Mouse (Mus musculus) kidney, embryonic 15.5 days (tissue): Measurements from ENCODE around the gene Ntn5. TPM values are rescaled to one million over a fixed set of nuclear protein-coding genes. Genes with fewer than 3 reads are reported as not detected.
A peak's percentile ranks its signal among the peaks of the same experiment; 100 is the strongest.

Source experiments
- ATAC-seq: fragments of 200-750 bp; cut with Nextera tagmentation; replicated peaks from 2 replicates; pipeline ENCODE4 v1.8.0; 2017; ENCODE audit warnings: moderate TSS enrichment; ENCODE audit not compliant: low FRiP score
- H3K27ac ChIP-seq: fragments of 300-500 bp; sonication (generic); 2 replicates; pipeline ENCODE4 v1.5.1; 2015; ENCODE audit warnings: mild to moderate bottlenecking, inconsistent platforms
- H3K27me3 ChIP-seq: fragments of 300-500 bp; sonication (generic); 2 replicates; pipeline ENCODE4 v1.6.1; 2015; ENCODE audit warnings: inconsistent platforms
- H3K36me3 ChIP-seq: fragments of 300-500 bp; sonication (generic); 2 replicates; pipeline ENCODE4 v1.6.1; 2015; ENCODE audit warnings: inconsistent platforms
- H3K4me1 ChIP-seq: fragments of 300-500 bp; sonication (generic); 2 replicates; pipeline ENCODE4 v1.6.1; 2015; ENCODE audit warnings: inconsistent platforms
- H3K4me2 ChIP-seq: fragments of 300-500 bp; sonication (generic); 2 replicates; pipeline ENCODE4 v1.6.1; 2015; ENCODE audit warnings: moderate library complexity, mild to moderate bottlenecking, inconsistent platforms
- H3K4me3 ChIP-seq: fragments of 300-500 bp; sonication (generic); replicated peaks from 2 replicates; pipeline ENCODE4 v1.5.1; 2015; ENCODE audit warnings: mild to moderate bottlenecking, inconsistent platforms
- H3K9ac ChIP-seq: fragments of 300-500 bp; sonication (generic); 2 replicates; pipeline ENCODE4 v1.6.1; 2015; ENCODE audit warnings: mild to moderate bottlenecking, inconsistent platforms
- H3K9me3 ChIP-seq: fragments of 300-500 bp; sonication (generic); replicated peaks from 2 replicates; pipeline ENCODE4 v1.6.1; 2016; ENCODE audit warnings: inconsistent platforms
- WGBS: fragments of 180-500 bp; shearing (Covaris S2); methylation state at CpG from one replicate; pipeline ENCODE4 v1.1.7; 2015; ENCODE audit warnings: mixed read lengths; 5-methylcytosine and 5-hydroxymethylcytosine counted together
- polyA plus RNA-seq: library from polyadenylated mRNA; unstranded; fragments of >200 nt; fragmentation: Nextera tagmentation; extraction: Ambion mirVana; gene quantifications from 2 replicates; pipeline ENCODE4 v1.2.1, GENCODE M21; 2015

Gene Ntn5
- polyA plus RNA-seq, 1 experiment from 2014 or later, result 0.21 TPM

DNA sequence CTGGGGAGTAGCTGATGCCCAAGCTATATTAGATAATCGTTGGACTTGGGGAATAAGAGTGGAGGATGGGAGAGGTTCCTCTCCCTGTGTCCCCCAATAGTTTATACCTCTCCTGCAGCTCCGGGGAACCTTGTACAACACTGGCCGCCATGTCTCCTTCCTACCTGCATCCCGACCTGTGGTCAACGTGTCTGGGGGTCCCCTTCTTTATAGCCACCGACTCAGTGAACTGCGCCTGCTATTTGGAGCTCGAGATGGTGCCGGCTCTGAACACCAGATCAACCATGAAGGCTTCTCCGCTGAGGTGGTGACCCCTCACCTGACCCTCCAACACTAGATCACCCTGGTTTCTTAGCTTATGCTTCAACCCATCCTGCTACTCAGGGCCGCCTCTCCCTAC, 18.5 kb downstream of the Ntn5 start:
- Histone ChIP-seq H3K9ac (no peak overlapping the region), H3K4me3 (no peak overlapping the region), H3K4me1 (peaks cover 61% of the 10 kb centered on the region), H3K9me3 (no peaks in the 10 kb centered on the region), H3K27me3 (peaks cover 29% of the 10 kb centered on the region), H3K27ac (no peak overlapping the region), H3K4me2 (no peak overlapping the region), H3K36me3 (no peaks in the 10 kb centered on the region)
- 87% methylated on average over 11 of the region's 11 CpGs for WGBS
- no peak for ATAC-seq

DNA sequence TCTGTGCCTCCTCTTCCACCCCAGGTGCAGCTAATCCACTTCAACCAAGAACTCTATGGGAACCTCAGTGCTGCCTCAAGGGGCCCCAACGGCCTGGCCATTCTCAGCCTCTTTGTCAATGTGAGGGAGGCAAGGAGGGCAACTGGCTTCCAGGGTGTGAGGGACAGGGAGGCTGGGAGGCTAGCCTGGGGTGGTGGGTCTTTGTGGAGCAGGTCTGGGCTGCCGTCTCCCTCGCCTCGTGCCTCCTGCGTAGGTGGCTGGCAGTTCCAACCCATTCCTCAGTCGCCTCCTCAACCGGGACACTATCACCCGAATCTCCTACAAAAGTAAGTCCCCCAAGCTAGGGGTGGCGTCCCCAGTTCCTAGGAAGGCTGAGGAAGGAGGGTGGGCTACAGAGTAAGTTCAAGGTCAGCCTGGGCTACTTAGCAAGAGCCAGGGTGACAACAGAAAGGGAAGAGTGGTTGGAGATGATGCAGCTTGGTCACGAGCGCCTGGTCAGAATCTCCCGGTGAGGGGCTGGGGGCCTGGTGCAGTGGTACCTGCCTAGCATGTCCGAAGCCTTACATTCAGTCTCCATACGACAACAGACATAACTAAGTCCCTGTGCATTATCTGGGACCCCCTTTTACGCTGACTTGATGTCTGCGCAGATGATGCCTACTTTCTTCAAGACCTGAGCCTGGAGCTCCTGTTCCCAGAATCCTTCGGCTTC, 19.1 kb downstream of the Ntn5 start:
- Histone ChIP-seq H3K4me3 (no peak overlapping the region), H3K4me1 (peaks cover 67% of the 10 kb centered on the region), H3K9ac (no peak overlapping the region), H3K27ac (no peak overlapping the region), H3K4me2 (peak overlapping the region; percentile 9; the same call in 1 of the 2 replicates), H3K9me3 (no peaks in the 10 kb centered on the region), H3K27me3 (peaks cover 27% of the 10 kb centered on the region), H3K36me3 (no peaks in the 10 kb centered on the region)
- 91% methylated on average over 17 of the region's 17 CpGs for WGBS
- no peak for ATAC-seq

DNA sequence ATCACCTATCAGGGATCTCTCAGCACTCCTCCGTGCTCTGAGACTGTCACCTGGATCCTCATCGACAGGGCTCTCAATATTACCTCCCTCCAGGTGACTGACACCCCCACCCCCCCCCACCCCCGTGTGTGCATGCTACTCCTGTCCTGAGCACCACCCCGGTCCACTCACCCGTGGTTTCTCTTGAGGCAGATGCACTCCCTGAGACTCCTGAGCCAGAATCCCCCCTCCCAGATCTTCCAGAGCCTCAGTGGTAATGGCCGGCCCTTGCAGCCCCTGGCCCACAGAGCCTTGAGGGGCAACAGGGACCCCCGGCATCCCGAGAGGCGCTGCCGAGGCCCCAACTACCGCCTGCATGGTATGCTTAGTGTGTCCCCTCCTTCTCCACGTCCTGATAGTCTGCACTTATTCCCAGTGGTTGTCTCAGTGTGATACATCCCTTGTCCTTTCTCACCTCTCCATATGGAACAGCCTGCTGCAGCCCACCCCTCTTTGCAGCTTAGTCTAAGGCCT, 19.8 kb downstream of the Ntn5 start:
- peak overlapping the region; percentile 98 for H3K4me2 ChIP-seq
- H3K36me3 ChIP-seq, result no peaks in the 10 kb centered on the region
- no peak for ATAC-seq
- H3K4me1 ChIP-seq, result peaks cover 73% of the 10 kb centered on the region
- peak overlapping the region; percentile 40; the same call in 1 of the 2 replicates for H3K9ac ChIP-seq
- H3K27me3 ChIP-seq, result peaks cover 21% of the 10 kb centered on the region
- WGBS, result 35% methylated on average over 12 of the region's 12 CpGs
- H3K9me3 ChIP-seq, result no peaks in the 10 kb centered on the region
- peak overlapping the region; percentile 96 for H3K27ac ChIP-seq
- H3K4me3 ChIP-seq, result peak overlapping the region; percentile 56

DNA sequence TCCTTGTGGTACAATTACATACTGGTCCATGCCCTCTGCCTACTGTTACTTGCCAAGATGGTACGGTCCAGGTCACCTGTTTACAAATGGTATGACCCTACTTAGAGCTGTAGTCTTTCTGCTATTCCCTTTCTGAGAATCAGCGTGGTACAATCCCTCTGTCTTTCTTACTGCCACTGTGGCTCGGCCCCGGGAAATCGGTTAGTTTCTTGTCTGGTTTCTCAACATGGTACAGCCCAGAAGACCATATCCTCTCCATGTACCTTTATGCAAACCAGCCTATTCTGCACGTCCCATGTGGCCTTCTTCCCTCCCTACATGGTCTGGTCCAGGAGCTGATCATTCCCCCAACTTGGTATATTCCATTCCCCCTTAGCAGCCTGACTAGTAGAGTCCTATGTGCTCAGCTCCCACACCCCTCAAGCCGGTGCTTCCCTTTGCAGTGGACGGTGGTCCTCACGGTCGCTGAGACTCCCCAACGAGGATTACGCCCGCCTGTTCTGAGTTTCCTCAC, 20.3 kb downstream of the Ntn5 start:
- Histone ChIP-seq H3K9ac (peak overlapping the region; percentile 40), H3K27ac (peak overlapping the region; percentile 96), H3K9me3 (no peaks in the 10 kb centered on the region), H3K36me3 (no peaks in the 10 kb centered on the region), H3K4me1 (peaks cover 79% of the 10 kb centered on the region), H3K4me2 (peak overlapping the region; percentile 98), H3K27me3 (peaks cover 16% of the 10 kb centered on the region), H3K4me3 (peak overlapping the region; percentile 56)
- under 1% methylated on average over 13 of the region's 13 CpGs for WGBS
- ATAC-seq, result peak; percentile 30; the same call in 1 of the 2 replicates

DNA sequence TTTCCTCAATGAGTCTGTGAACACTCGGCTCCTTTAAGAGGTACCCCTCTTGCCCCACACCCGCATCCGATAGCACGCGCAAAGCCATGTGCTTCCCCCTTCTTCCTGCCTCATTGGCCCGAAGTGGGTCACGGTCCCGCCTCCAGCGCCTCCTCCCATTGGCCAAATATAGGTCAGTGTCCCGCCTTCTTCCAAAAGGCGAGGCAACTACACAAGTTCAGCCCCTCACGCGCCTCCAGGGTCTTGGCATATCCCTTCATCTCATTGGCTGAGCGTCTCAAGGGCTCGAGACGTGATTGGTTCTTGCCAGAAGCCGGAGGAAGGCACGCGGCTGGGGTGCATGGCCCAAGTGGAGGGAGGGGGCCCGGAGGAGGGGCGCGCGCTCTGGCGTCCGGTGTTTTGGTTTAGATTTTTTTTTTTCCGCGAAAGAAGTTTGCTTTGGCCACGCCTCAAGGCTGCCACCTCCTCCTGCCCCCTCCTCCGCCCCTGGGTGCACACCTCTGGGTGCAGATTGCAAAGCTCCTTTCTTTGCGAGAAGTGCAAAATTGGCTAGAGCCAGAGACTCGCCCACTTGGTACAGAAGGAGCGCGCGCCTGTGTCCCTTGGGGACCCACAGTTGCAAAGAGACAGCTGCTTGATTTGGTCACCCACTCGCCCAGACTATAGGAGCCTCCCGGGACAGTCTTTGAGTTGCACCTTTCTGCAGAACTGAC, 21.1 kb downstream of the Ntn5 start, which contains the start of gene Dbp:
TSS of gene Dbp (plus strand) at position 359 of the 713 bp plus-strand sequence.
- Histone ChIP-seq H3K27ac (peak within 1 kb of the TSS; percentile 96), H3K4me1 (peaks cover 77% of the 10 kb centered on the region), H3K27me3 (peaks cover 8% of the 10 kb centered on the region), H3K4me2 (peak within 1 kb of the TSS; percentile 98), H3K36me3 (peaks cover 3% of the 10 kb centered on the region; the same call in 1 of the 2 replicates), H3K4me3 (peak within 1 kb of the TSS; percentile 56), H3K9me3 (no peaks in the 10 kb centered on the region), H3K9ac (peak within 1 kb of the TSS; percentile 58)
- WGBS, result under 1% methylated on average over 36 of the region's 36 CpGs
- peak; percentile 85 for ATAC-seq

DNA sequence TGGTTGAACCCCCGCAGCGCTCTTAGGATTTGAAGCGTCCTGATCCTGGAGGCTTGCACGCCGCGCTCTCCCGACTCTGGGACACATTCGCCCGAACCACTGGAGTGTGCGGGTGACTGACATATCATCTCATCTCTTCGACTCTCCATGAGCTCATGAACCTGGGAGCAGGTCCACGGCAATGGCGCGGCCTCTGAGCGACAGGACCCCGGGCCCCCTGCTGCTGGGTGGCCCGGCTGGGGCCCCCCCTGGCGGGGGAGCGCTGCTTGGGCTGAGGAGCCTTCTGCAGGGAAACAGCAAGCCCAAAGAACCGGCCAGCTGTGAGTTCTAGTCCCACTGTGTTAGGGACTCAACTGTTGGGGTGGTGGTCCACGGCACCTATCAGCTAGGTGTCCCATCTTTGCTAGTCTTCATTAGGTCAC, 21.6 kb downstream of the Ntn5 start:
- no peaks in the 10 kb centered on the region for H3K9me3 ChIP-seq
- peak overlapping the region; percentile 56 for H3K4me3 ChIP-seq
- H3K27me3 ChIP-seq, result peaks cover 2% of the 10 kb centered on the region
- 0 out of 2 replicates have a peak, but pooled peaks have one; percentile 2 for ATAC-seq
- H3K4me2 ChIP-seq, result peak overlapping the region; percentile 98
- peak overlapping the region; percentile 58 for H3K9ac ChIP-seq
- peaks cover 71% of the 10 kb centered on the region for H3K4me1 ChIP-seq
- under 1% methylated on average over 21 of the region's 21 CpGs for WGBS
- peak overlapping the region; percentile 96 for H3K27ac ChIP-seq
- H3K36me3 ChIP-seq, result peaks cover 9% of the 10 kb centered on the region

DNA sequence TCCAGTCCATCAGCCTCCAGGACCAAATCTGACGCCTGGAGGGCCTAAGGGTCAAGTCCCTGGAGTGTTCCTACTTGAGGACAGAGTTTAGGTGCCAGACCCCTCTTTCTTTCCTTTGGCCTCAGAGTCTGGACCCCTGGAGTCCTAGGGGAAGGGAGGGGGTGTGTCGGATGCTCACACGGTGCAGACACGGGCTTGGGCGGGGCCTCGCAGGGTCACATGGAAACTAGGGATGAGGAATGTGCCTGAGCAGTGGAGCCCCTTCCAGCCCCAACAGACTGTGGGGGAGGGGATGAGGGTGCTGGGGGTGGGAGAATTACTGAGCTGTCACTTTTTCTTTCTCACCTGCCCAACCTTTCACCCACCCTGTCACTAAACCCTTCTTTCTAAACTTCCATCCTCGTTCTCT, 22.1 kb downstream of the Ntn5 start:
- peak overlapping the region; percentile 56 for H3K4me3 ChIP-seq
- H3K36me3 ChIP-seq, result peaks cover 13% of the 10 kb centered on the region
- peak overlapping the region; percentile 98 for H3K4me2 ChIP-seq
- peak; percentile 29 for ATAC-seq
- peaks cover 67% of the 10 kb centered on the region for H3K4me1 ChIP-seq
- peak overlapping the region; percentile 96 for H3K27ac ChIP-seq
- H3K27me3 ChIP-seq, result no peaks in the 10 kb centered on the region
- H3K9ac ChIP-seq, result peak overlapping the region; percentile 58
- H3K9me3 ChIP-seq, result no peaks in the 10 kb centered on the region
- WGBS, result 2% methylated on average over 7 of the region's 7 CpGs

DNA sequence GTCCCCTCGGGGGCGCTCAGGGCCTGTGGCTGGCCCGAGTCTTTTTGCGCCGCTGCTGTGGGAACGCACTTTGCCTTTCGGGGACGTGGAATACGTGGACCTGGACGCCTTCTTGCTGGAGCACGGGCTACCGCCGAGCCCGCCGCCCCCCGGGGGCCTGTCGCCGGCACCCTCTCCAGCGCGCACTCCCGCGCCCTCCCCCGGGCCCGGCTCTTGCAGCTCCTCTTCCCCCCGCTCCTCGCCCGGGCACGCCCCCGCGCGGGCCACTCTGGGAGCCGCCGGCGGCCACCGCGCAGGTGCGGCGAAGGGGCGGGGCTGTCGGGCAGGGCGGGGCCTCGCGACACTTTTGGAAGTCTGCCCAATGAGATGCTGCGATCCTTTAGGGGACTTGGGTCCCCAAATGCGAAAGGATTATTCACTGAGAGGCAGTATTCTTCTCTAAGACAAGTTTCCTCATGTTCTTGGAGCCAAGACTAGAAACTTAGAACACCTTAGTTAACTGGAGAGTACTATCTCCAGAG, 23.0 kb downstream of the Ntn5 start:
- H3K27ac ChIP-seq, result peak overlapping the region; percentile 96

DNA sequence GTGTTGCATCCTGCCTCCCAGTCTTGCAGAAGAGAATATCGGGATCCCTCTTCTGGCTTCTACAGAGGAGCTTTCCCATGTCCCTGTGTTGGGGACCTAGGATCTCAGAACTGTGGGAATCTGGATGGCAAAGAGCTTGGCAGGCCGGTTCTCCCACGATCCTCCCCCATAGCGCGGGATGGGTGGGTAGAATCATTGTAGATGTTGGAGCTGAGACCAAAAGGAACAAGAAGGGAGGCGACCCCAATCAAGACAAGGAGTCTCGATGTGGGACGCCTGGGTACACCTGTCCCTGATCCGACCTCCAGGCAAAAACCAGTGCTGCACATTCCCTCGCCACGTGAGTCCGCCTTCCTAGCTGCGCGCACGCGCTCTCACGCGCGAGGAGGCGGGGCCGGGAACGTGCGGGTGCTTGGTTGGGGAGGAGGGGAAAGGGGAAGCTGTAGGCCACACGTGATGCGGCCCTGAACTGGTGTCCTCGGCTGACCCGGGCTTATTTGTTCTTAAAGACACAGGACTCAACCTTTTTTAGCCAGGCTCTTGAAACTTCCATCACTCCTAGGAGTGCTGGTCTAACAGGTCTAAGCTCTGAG, 23.6 kb downstream of the Ntn5 start:
- peak overlapping the region; percentile 58 for H3K9ac ChIP-seq
- 0 out of 2 replicates have a peak, but pooled peaks have one; percentile 2 for ATAC-seq
- H3K27ac ChIP-seq, result peak overlapping the region; percentile 96
- H3K27me3 ChIP-seq, result no peaks in the 10 kb centered on the region
- peak overlapping the region; percentile 98 for H3K4me2 ChIP-seq
- peak overlapping the region; percentile 56 for H3K4me3 ChIP-seq
- WGBS, result under 1% methylated on average over 27 of the region's 27 CpGs
- no peaks in the 10 kb centered on the region for H3K9me3 ChIP-seq
- H3K4me1 ChIP-seq, result peaks cover 58% of the 10 kb centered on the region
- H3K36me3 ChIP-seq, result peaks cover 29% of the 10 kb centered on the region

More for the DNA sequence above, 23.0 kb downstream of the Ntn5 start:
- WGBS, result under 1% methylated on average over 45 of the region's 45 CpGs
- Histone ChIP-seq H3K27me3 (no peaks in the 10 kb centered on the region), H3K36me3 (peaks cover 22% of the 10 kb centered on the region), H3K9me3 (no peaks in the 10 kb centered on the region), H3K4me2 (peak overlapping the region; percentile 98), H3K9ac (peak overlapping the region; percentile 58), H3K4me1 (peaks cover 58% of the 10 kb centered on the region), H3K4me3 (peak overlapping the region; percentile 56)
- peak; percentile 9; the same call in 1 of the 2 replicates for ATAC-seq

DNA sequence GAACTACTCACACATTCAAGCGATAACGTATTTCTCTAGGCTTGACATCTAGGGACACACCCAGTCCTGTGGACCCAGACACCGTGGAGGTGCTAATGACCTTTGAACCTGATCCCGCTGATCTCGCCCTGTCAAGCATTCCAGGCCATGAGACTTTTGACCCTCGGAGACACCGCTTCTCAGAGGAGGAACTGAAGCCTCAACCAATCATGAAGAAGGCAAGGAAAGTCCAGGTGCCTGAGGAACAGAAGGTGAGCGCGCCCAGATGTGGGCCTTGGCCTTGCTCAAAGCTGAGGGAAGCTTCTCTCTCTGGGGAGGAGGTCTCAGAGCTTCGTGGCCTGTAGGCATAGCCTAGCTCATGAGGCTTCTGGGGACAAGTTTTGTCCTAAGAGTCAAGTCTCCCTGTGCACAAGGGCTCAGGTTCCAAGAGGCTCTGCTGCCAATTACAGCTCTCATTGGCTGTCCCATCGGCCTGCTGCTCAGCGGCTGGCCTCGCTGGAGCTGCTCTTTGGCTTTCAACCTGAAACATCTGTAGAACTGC, 24.5 kb downstream of the Ntn5 start:
- WGBS, result 25% methylated on average over 13 of the region's 13 CpGs
- Histone ChIP-seq H3K27me3 (no peaks in the 10 kb centered on the region), H3K4me1 (peaks cover 55% of the 10 kb centered on the region)

DNA sequence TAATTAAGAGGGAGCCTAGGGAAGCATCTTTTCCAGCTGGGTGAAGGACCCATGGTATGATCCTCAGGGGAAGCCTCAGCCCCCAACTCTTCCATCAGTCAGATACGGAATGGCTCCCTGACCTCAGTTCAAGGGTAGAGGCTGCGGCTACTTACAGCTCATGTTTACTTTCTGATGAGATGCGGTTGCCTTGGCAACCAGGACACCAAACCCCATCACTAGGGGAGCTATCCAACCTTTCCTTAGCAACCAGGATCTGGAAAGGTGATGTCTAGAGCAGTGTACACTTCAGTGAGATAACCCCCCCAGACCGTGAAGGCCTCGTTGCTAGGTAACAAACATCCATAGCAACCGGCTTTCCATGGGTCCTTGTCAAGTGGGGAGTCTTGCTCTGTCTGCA, 25.2 kb downstream of the Ntn5 start:
- ATAC-seq, result no peak
- peaks cover 52% of the 10 kb centered on the region for H3K4me1 ChIP-seq
- H3K27ac ChIP-seq, result no peak overlapping the region
- no peaks in the 10 kb centered on the region for H3K9me3 ChIP-seq
- H3K9ac ChIP-seq, result no peak overlapping the region
- no peak overlapping the region for H3K4me3 ChIP-seq
- 53% methylated on average over 6 of the region's 6 CpGs for WGBS
- H3K27me3 ChIP-seq, result no peaks in the 10 kb centered on the region
- H3K36me3 ChIP-seq, result peaks cover 45% of the 10 kb centered on the region
- H3K4me2 ChIP-seq, result peak overlapping the region; percentile 98; the same call in 1 of the 2 replicates

More for the DNA sequence above, 24.5 kb downstream of the Ntn5 start:
- H3K9ac ChIP-seq, result peak overlapping the region; percentile 58; the same call in 1 of the 2 replicates
- H3K36me3 ChIP-seq, result peaks cover 37% of the 10 kb centered on the region
- peak overlapping the region; percentile 98 for H3K4me2 ChIP-seq
- H3K4me3 ChIP-seq, result peak overlapping the region; percentile 56
- ATAC-seq, result no peak
- no peaks in the 10 kb centered on the region for H3K9me3 ChIP-seq
- H3K27ac ChIP-seq, result peak overlapping the region; percentile 96
